ENCODE assay signal across 8 mouse cellular contexts in the genomic region with DNA sequence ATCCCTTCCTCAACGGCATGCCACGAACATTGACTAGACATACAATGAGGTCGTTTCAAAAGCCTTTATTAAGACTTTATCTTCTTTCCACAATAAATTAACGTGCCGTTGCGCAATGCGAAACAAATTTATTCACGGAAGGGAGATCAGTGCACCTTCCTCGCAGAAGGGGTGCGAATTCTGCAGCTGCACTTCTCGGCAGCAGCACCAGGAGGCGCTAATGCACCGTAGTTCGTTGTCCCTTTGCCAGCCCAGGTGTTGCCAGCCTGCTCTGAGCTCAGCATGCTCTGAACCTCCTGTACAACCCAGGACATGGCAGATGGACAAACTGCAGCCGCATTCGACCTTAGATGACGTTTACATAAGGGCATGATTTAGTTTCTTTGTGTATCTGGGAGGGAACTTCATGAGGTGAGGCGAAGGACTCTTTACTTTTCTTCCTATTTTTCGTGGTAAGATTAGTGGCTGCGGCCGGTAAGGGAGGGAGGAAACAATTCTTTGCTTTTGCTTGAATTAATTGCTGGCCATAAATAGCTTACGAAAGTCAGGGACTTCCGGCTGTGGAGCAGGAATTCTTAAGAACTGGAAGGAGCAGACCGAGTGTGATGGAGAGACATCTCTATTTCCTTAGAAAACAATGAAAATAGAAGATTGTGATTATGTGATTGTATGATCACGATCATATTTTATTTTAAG.
DNase-seq lines count a peak whose midpoint lies in the region; ATAC-seq and TF ChIP-seq lines count a peak whose summit lies in the region.

No protein-coding gene starts in this region.

- DNase-seq in Muller cell, postnatal 12 days (ENCODE audit: inconsistent ontology term) = peak; percentile 22
- DNase-seq in forebrain, postnatal 0 days = peak; percentile 87
- DNase-seq in layer of hippocampus, postnatal 36 days = peak; percentile 73 to 75
- DNase-seq in lung, postnatal 4 days = peak; percentile 59 to 71
- DNase-seq in right cerebral cortex, adult 2 months (ENCODE audit: low spot score in 2 of 2) = peak; percentile 86 to 91
- no peak for DNase-seq in T-cell, adult 2 months (ENCODE audit: low spot score)

- peak overlapping the region; percentile 17 for H3K4me3 ChIP-seq in forebrain, postnatal 0 days (ENCODE audit: low read depth, low read length)
- peak overlapping the region; percentile 21; the same call in 1 of the 2 replicates for H3K4me3 ChIP-seq in hindbrain, embryonic 16.5 days (ENCODE audit: low read length)

- H3K4me2 ChIP-seq in forebrain, postnatal 0 days (ENCODE audit: low read depth) = peak overlapping the region; percentile 31
- H3K4me2 ChIP-seq in hindbrain, embryonic 16.5 days (ENCODE audit: low read length) = peak overlapping the region; percentile 44

- WGBS in forebrain, postnatal 0 days = 26% methylated on average over 25 of the region's 25 CpGs
- WGBS in hindbrain, embryonic 16.5 days = 27% methylated on average over 25 of the region's 25 CpGs

- peak; percentile 97 for TF ChIP-seq CTCF in forebrain, postnatal 0 days (IDR thresholded peaks at IDR 0.05; ENCODE audit: low read depth)

- no peaks in the 10 kb centered on the region for H3K9me3 ChIP-seq in forebrain, postnatal 0 days (ENCODE audit: low read length)
- H3K9me3 ChIP-seq in hindbrain, embryonic 16.5 days (ENCODE audit: control insufficient read depth, low read length) = no peaks in the 10 kb centered on the region

- no peaks in the 10 kb centered on the region for H3K4me1 ChIP-seq in forebrain, postnatal 0 days (ENCODE audit: insufficient read depth)
- H3K4me1 ChIP-seq in hindbrain, embryonic 16.5 days (ENCODE audit: control insufficient read depth, insufficient read depth, low read depth, low read length) = no peaks in the 10 kb centered on the region

- H3K27me3 ChIP-seq in forebrain, postnatal 0 days (ENCODE audit: insufficient read depth, low read length) = no peaks in the 10 kb centered on the region
- no peaks in the 10 kb centered on the region for H3K27me3 ChIP-seq in hindbrain, embryonic 16.5 days (replicated peaks; ENCODE audit: control insufficient read depth, insufficient read depth, low read length)

- no peak overlapping the region for H3K27ac ChIP-seq in forebrain, postnatal 0 days (ENCODE audit: low read depth, low read length)
- H3K27ac ChIP-seq in hindbrain, embryonic 16.5 days (ENCODE audit: low read depth, low read length) = no peak overlapping the region

- no peak overlapping the region for H3K9ac ChIP-seq in forebrain, postnatal 0 days
- H3K9ac ChIP-seq in hindbrain, embryonic 16.5 days (ENCODE audit: low read depth, low read length) = peak overlapping the region; percentile 41; the same call in 1 of the 2 replicates

- ATAC-seq in cerebellum, adult (ENCODE audit: insufficient number of reproducible peaks, low FRiP score, low TSS enrichment) = peak; percentile 86
- peak; percentile 91 for ATAC-seq in forebrain, postnatal 0 days
- ATAC-seq in hindbrain, embryonic 16.5 days = peak; percentile 96

- H3K36me3 ChIP-seq in forebrain, postnatal 0 days (ENCODE audit: insufficient read depth) = no peaks in the 10 kb centered on the region
- H3K36me3 ChIP-seq in hindbrain, embryonic 16.5 days (ENCODE audit: control insufficient read depth, insufficient read depth, low read length) = no peaks in the 10 kb centered on the region
